Mouse (Mus musculus): ENCODE measurements around the gene Fndc5. TPM values are rescaled to one million over a fixed set of nuclear protein-coding genes. Genes with fewer than 3 reads are reported as not detected.

Fndc5 gene
- polyA plus RNA-seq, 1 experiment = 82.9 TPM

- DNase-seq (ENCODE audit: extremely low spot score in 1 of 2, low spot score in 1 of 2) = no peak
These were observed 8.6 kb downstream of the Fndc5 start for GRCm38 (mm10) chr4:129145411-129145810.

GRCm38 (mm10) chr4:129145943-129146342 is 9.1 kb downstream of the Fndc5 start:
- DNase-seq (ENCODE audit: extremely low spot score in 1 of 2, low spot score in 1 of 2) = no peak

- DNase-seq (ENCODE audit: extremely low spot score in 1 of 2, low spot score in 1 of 2) = no peak
These were observed 9.6 kb downstream of the Fndc5 start for GRCm38 (mm10) chr4:129146392-129146791.

- no peak for DNase-seq (ENCODE audit: extremely low spot score in 1 of 2, low spot score in 1 of 2)
These were observed 10.8 kb downstream of the Fndc5 start for GRCm38 (mm10) chr4:129147552-129148103.

GRCm38 (mm10) chr4:129149321-129149720 is 12.5 kb downstream of the Fndc5 start:
- no peak for DNase-seq (ENCODE audit: extremely low spot score in 1 of 2, low spot score in 1 of 2)

- no peak for DNase-seq (ENCODE audit: extremely low spot score in 1 of 2, low spot score in 1 of 2)
These were observed 14.5 kb downstream of the Fndc5 start for GRCm38 (mm10) chr4:129151276-129151811.

- no peak for DNase-seq (ENCODE audit: extremely low spot score in 1 of 2, low spot score in 1 of 2)
These were observed 20.7 kb downstream of the Fndc5 start for GRCm38 (mm10) chr4:129157541-129157940.

- no peak for DNase-seq (ENCODE audit: extremely low spot score in 1 of 2, low spot score in 1 of 2)
These were observed 21.8 kb downstream of the Fndc5 start for GRCm38 (mm10) chr4:129158549-129158948.

- DNase-seq (ENCODE audit: extremely low spot score in 1 of 2, low spot score in 1 of 2) = no peak
These were observed 24.3 kb downstream of the Fndc5 start for GRCm38 (mm10) chr4:129161076-129161475.

GRCm38 (mm10) chr4:129161581-129162255 is 24.9 kb downstream of the Fndc5 start:
- DNase-seq (ENCODE audit: extremely low spot score in 1 of 2, low spot score in 1 of 2) = no peak

GRCm38 (mm10) chr4:129172529-129172928 is 35.7 kb downstream of the Fndc5 start:
- no peak for DNase-seq (ENCODE audit: extremely low spot score in 1 of 2, low spot score in 1 of 2)

GRCm38 (mm10) chr4:129179560-129179959 is 42.8 kb downstream of the Fndc5 start:
- peak in 1 of 2 experiments; percentile 22 for DNase-seq (ENCODE audit: extremely low spot score in 1 of 2, low spot score in 1 of 2)

- DNase-seq (ENCODE audit: extremely low spot score in 1 of 2, low spot score in 1 of 2) = peak in 1 of 2 experiments; percentile 22
These were observed 51.4 kb downstream of the Fndc5 start for GRCm38 (mm10) chr4:129188041-129188659.

GRCm38 (mm10) chr4:129188803-129189541 is 52.2 kb downstream of the Fndc5 start:
- DNase-seq (ENCODE audit: extremely low spot score in 1 of 2, low spot score in 1 of 2) = peak in 1 of 2 experiments; percentile 47

- DNase-seq (ENCODE audit: extremely low spot score in 1 of 2, low spot score in 1 of 2) = peak; percentile 88 to 97
These were observed 53.0 kb downstream of the Fndc5 start, which contains the start of the genes S100pbp and Yars for GRCm38 (mm10) chr4:129189542-129190519. S100pbp (minus strand) TSS chr4:129189727. Yars (plus strand) TSS chr4:129189760.

GRCm38 (mm10) chr4:129190538-129190937 is 53.7 kb downstream of the Fndc5 start:
- no peak for DNase-seq (ENCODE audit: extremely low spot score in 1 of 2, low spot score in 1 of 2)

GRCm38 (mm10) chr4:129191691-129192090 is 54.9 kb downstream of the Fndc5 start:
- DNase-seq (ENCODE audit: extremely low spot score in 1 of 2, low spot score in 1 of 2) = no peak
